Mouse (Mus musculus): ENCODE measurements around the gene Scamp2.

DNA sequence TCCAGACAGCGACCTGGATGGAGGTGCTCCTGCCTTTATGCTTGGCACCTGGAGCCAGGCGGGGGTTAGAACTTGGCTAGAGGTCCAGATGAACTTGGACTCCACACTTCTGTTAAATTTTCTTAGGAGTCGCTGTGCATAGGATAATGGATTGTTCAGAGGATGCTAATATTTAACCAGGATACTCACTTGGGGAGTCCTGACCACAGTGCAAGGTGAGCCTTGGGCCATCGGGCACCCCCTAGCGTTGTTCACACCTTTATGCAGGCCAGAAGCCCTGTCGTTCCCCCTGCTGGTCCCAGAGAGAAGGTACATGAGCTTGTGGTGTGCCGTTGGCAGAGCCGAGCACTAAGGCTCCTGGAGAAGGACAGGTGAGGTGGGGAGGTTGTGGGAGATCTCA, 6.1 kb downstream of the Scamp2 start:
- no peak for TF ChIP-seq EP300 (IDR thresholded peaks at IDR 0.05)
- peak; percentile 64 for TF ChIP-seq CTCF (IDR thresholded peaks at IDR 0.05)

Measured in lung, postnatal 0 days (tissue).